Comparison of ENCODE assay signal across 7 mouse cellular contexts in the genomic region with DNA sequence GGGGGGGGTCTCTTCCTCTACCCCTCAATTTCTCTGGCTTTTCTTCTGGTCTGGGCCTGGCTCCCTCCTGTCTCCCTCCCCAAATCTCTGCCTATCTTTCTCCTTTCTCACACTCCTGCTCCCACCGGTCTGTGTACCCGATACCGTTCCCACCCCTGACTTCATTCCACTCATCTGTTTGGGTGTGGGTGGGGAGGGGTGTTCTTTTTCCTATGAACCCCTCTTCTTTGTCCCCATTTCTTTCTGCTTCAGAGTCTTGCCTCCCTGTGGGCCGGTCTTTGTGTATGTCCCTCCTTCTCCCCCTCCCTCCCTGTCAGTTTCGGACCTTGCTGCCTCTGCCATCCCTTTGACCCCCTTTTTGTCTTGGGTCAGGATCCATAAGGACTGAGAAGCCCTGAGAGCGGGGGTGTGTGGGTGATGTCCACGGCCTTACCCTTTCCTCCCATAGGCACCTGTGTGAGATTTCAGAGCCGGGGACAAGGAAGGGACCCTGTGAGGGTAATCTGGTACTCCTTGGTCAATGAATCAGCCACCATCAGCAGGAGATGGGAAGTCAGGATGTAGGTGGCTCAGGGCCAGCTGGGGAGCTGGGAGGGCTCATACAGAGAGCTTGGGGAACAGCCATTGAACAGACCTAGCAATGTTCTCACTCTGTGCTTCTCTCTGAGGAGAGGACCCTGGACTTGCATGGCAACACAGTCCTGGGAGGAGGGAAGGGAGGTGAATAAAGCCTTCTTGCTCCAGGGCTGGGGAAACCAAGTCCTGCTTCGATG. TPM values are rescaled to one million over a fixed set of nuclear protein-coding genes. Genes with fewer than 3 reads are reported as not detected.
DNase-seq lines count a peak whose midpoint lies in the region; ATAC-seq and TF ChIP-seq lines count a peak whose summit lies in the region.

No protein-coding gene starts in this region.

- H3K4me1 ChIP-seq in forebrain, embryonic 10.5 days, result peaks cover 46% of the 10 kb centered on the region
- H3K4me1 ChIP-seq in intestine, embryonic 14.5 days (replicated peaks; ENCODE audit: control insufficient read depth, insufficient read depth, low read length), result peaks cover 24% of the 10 kb centered on the region
- peaks cover 28% of the 10 kb centered on the region for H3K4me1 ChIP-seq in neural tube, embryonic 15.5 days

- 0 out of 2 replicates have a peak, but pooled peaks have one; percentile 5 for ATAC-seq in intestine, embryonic 14.5 days (replicated peaks; ENCODE audit: low FRiP score, low TSS enrichment, low read depth)
- ATAC-seq in neural tube, embryonic 15.5 days (ENCODE audit: low FRiP score), result peak; percentile 32; the same call in 1 of the 2 replicates

- intact Hi-C loops in left cerebral cortex, adult 2 months (cut with DNase I), result loop anchor here (5.0 kb wide), 3 partner anchors 98 to 178 kb away; a partner anchor contains a TSS
- intact Hi-C loops in left cerebral cortex, postnatal 4 days (cut with DNase I), result loop anchor here (10.0 kb wide), 1 partner anchor 180 kb away; no protein-coding TSS in a partner anchor

- H3K9me3 ChIP-seq in forebrain, embryonic 10.5 days, result peaks cover under 1% of the 10 kb centered on the region; the same call in 1 of the 2 replicates
- no peaks in the 10 kb centered on the region for H3K9me3 ChIP-seq in intestine, embryonic 14.5 days (ENCODE audit: control insufficient read depth, low read length)
- H3K9me3 ChIP-seq in neural tube, embryonic 15.5 days (replicated peaks), result no peaks in the 10 kb centered on the region

- peak overlapping the region; percentile 35 for H3K4me3 ChIP-seq in left cerebral cortex, adult 2 months
- H3K4me3 ChIP-seq in forebrain, embryonic 10.5 days, result peak overlapping the region; percentile 39
- H3K4me3 ChIP-seq in intestine, embryonic 14.5 days (ENCODE audit: low read depth, low read length), result 0 out of 2 replicates have a peak overlapping the region, but pooled peaks have one; percentile 2
- peak overlapping the region; percentile 15 for H3K4me3 ChIP-seq in neural tube, embryonic 15.5 days (replicated peaks)

- peak overlapping the region; percentile 82 for H3K27ac ChIP-seq in left cerebral cortex, adult 2 months
- H3K27ac ChIP-seq in forebrain, embryonic 10.5 days, result peak overlapping the region; percentile 90
- peak overlapping the region; percentile 87 for H3K27ac ChIP-seq in intestine, embryonic 14.5 days (ENCODE audit: low read depth)
- H3K27ac ChIP-seq in neural tube, embryonic 15.5 days (replicated peaks), result peak overlapping the region; percentile 85

- H3K4me2 ChIP-seq in intestine, embryonic 14.5 days (ENCODE audit: low read length), result peak overlapping the region; percentile 55
- peak overlapping the region; percentile 52 for H3K4me2 ChIP-seq in neural tube, embryonic 15.5 days

- no peaks in the 10 kb centered on the region for H3K36me3 ChIP-seq in forebrain, embryonic 10.5 days (replicated peaks)
- no peaks in the 10 kb centered on the region for H3K36me3 ChIP-seq in intestine, embryonic 14.5 days (ENCODE audit: control insufficient read depth, insufficient read depth, low read length)
- no peaks in the 10 kb centered on the region for H3K36me3 ChIP-seq in neural tube, embryonic 15.5 days

- peaks cover 4% of the 10 kb centered on the region; the same call in 1 of the 2 replicates for H3K27me3 ChIP-seq in forebrain, embryonic 10.5 days (ENCODE audit: poor library complexity, severe bottlenecking)
- no peaks in the 10 kb centered on the region for H3K27me3 ChIP-seq in intestine, embryonic 14.5 days (replicated peaks; ENCODE audit: control insufficient read depth, insufficient read depth, low read length)
- H3K27me3 ChIP-seq in neural tube, embryonic 15.5 days (replicated peaks), result no peaks in the 10 kb centered on the region

- no peak for TF ChIP-seq CTCF in left cerebral cortex, adult 2 months (IDR thresholded peaks at IDR 0.05)

- WGBS in forebrain, embryonic 10.5 days, result 33% methylated on average over 9 of the region's 9 CpGs
- 44% methylated on average over 9 of the region's 9 CpGs for WGBS in intestine, embryonic 14.5 days
- 32% methylated on average over 9 of the region's 9 CpGs for WGBS in neural tube, embryonic 15.5 days

- peak overlapping the region; percentile 39 for H3K9ac ChIP-seq in intestine, embryonic 14.5 days (ENCODE audit: low read length)
- peak overlapping the region; percentile 37 for H3K9ac ChIP-seq in neural tube, embryonic 15.5 days (replicated peaks)

- no peak for DNase-seq in left cerebral cortex, adult 2 months (ENCODE audit: extremely low spot score in 1 of 2, low spot score in 2 of 2)
- DNase-seq in left cerebral cortex, postnatal 4 days, result no peak
- no peak for DNase-seq in forebrain, embryonic 10.5 days (ENCODE audit: extremely low spot score, low spot score)
- DNase-seq in intestine, embryonic 14.5 days (ENCODE audit: low spot score), result no peak
- DNase-seq in layer of hippocampus, adult 11-12 months (ENCODE audit: low spot score), result no peak
- DNase-seq in spleen, postnatal 10 days (ENCODE audit: low spot score in 2 of 2), result no peak

RNA-seq across cellular contexts. Expression of a gene that starts 19.5 kb away (rescaled TPM):
- 1 to 10 TPM; 2.8 to 5.7 TPM for total RNA-seq in left cerebral cortex, adult 2 months (2021)
- total RNA-seq in left cerebral cortex, postnatal 4 days (2021), result 1 to 10 TPM; 3.0 to 3.7 TPM
- 0.35 TPM in 1 of 2 replicates, not detected in the other for polyA plus RNA-seq in forebrain, embryonic 10.5 days (2016; fragmentation: Nextera tagmentation; extraction: Ambion mirVana)
- 0.99 and 1.1 TPM in 2 replicates for polyA plus RNA-seq in intestine, embryonic 14.5 days (2014; fragmentation: Nextera tagmentation; extraction: Ambion mirVana)
- polyA plus RNA-seq in neural tube, embryonic 15.5 days (2015; fragmentation: Nextera tagmentation; extraction: Ambion mirVana), result 0.31 and 0.83 TPM in 2 replicates
